Mouse (Mus musculus): ENCODE measurements around the gene Pacrg. TPM values are rescaled to one million over a fixed set of nuclear protein-coding genes. Genes with fewer than 3 reads are reported as not detected.

The Pacrg gene
- total RNA-seq (2021): 10 to 100 TPM; 22.9 to 24.3 TPM
- long read RNA-seq, experiment 1, transcript Pacrg-201 (5 exons, 1,475 nt): major isoform, 7 of 12 reads
- long read RNA-seq, experiment 1, partial matches to known transcripts: 1 of 12 reads
- long read RNA-seq, experiment 1, other reads (novel, unspliced or antisense): 4 of 12 reads
- long read RNA-seq, experiment 2, transcript Pacrg-201 (5 exons, 1,475 nt): major isoform, 12 of 24 reads
- long read RNA-seq, experiment 2, partial matches to known transcripts: 0 of 24 reads
- long read RNA-seq, experiment 2, other reads (novel, unspliced or antisense): 12 of 24 reads

GRCm38 (mm10) chr17:10840148-10840707 is at the start of gene Pacrg, which contains the start of gene Prkn:
Gene Pacrg, minus strand, starts transcription at chr17:10840311.
Gene Prkn, plus strand, starts transcription at chr17:10840384.
- 0 out of 2 replicates have a peak, but pooled peaks have one; percentile 17 for TF ChIP-seq CTCF (conservative IDR thresholded peaks at IDR 0.05)
- peak within 1 kb of the TSS; percentile 99 for H3K27ac ChIP-seq
- peak; percentile 98 to 99 for DNase-seq (ENCODE audit: low spot score in 2 of 2)
- H3K4me3 ChIP-seq: peak within 1 kb of the TSS; percentile 96

GRCm38 (mm10) chr17:10887924-10888323 is 47.8 kb upstream of the Pacrg start:
- Histone ChIP-seq H3K27ac (no peak overlapping the region), H3K4me3 (no peak overlapping the region)
- no peak for DNase-seq (ENCODE audit: low spot score in 2 of 2)
- TF ChIP-seq CTCF (conservative IDR thresholded peaks at IDR 0.05): no peak

GRCm38 (mm10) chr17:10882260-10882659 is 42.1 kb upstream of the Pacrg start:
- DNase-seq (ENCODE audit: low spot score in 2 of 2): no peak
- H3K4me3 ChIP-seq: no peak overlapping the region
- no peak for TF ChIP-seq CTCF (conservative IDR thresholded peaks at IDR 0.05)
- H3K27ac ChIP-seq: no peak overlapping the region

DNA sequence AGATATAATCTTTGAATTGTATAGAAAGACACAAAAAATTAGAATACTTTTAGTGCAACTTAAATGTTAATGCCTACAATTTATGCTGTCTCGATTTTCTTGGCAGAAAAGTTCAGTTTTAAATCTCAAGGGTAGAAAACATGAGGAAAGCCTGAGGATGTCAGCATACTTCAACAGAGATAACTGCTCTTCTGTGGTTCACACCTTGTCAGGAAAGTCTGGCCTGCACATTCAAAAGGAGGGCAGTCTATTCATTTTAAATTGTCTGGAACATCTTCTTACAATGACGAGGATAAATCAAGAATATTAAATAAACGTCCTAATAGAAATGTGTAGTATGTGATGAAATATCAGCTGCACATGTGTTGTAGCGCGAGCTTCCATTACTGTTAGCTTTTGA is 38.9 kb upstream of the Pacrg start:
- no peak for TF ChIP-seq CTCF (conservative IDR thresholded peaks at IDR 0.05)
- no peak for DNase-seq (ENCODE audit: low spot score in 2 of 2)
- Histone ChIP-seq H3K27ac (no peak overlapping the region), H3K4me3 (no peak overlapping the region)

DNA sequence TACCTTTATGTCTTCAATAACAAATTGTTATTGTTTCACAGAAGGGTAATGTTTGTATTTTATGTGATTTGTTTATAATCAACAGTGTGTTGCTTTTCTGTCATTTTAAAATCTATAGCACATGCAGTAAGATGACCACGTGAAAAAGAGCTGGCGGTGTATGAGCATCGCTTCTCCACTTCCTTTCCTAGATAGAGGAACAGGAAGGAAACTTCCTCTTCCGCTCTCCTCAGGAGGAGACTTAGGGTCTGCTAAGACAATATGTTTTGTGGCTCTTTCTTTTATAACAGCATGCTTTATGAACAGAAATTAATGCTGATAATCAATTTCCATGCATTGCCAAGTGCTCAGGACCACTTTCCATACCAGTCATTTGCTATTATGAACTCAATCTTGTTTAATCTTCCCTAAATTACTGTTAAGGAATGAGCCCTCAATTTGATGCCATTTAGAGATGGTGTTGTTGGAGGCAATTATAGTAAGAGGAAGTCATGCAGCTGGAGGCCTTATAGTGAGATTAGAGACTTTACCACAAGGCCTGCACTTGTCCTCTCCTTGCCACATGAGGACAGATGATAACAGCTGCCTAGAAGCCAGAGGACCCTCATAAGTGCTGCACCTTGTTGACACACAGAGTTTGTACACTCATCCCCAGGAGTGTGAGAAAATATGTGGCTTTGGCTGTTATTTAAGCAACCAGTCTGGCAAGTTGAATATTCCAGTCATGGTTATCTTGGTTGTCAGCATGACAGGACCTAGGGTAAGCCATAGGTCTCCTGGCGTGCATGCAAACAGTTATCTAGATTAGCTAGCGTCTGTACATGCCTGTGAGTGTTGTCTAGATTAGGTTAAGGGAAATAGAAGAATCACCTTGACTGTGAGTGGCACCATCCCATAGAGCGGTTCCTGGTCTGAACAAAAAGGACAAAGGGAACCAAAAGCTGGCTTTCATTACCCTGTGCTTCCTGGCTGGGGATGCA is 34.4 kb upstream of the Pacrg start:
- Histone ChIP-seq H3K4me3 (no peak overlapping the region), H3K27ac (no peak overlapping the region)
- no peak for DNase-seq (ENCODE audit: low spot score in 2 of 2)
- no peak for TF ChIP-seq CTCF (conservative IDR thresholded peaks at IDR 0.05)

DNA sequence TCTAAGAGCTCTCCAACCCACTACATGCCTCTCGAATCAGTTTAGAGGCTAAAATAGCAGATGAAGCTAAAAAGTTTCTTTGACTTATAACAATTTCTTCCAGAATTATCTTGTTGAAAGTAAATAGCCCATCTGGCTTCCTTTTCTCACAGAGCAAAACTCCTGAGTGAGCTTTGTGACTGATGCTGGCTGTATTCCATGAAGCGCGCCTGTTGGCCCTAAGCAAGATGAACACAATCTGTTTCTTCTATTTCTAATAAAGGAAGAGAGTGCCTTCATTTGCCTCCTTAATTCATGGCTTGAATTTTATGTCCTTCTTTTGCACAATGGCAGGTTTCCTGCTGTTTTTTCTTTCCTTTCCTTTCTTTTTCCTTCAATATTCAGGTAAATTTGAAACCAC is 14.1 kb upstream of the Pacrg start:
- no peak overlapping the region for H3K4me3 ChIP-seq
- 0 out of 2 replicates have a peak overlapping the region, but pooled peaks have one; percentile 4 for H3K27ac ChIP-seq
- no peak for TF ChIP-seq CTCF (conservative IDR thresholded peaks at IDR 0.05)
- peak; percentile 32 to 52 for DNase-seq (ENCODE audit: low spot score in 2 of 2)

DNA sequence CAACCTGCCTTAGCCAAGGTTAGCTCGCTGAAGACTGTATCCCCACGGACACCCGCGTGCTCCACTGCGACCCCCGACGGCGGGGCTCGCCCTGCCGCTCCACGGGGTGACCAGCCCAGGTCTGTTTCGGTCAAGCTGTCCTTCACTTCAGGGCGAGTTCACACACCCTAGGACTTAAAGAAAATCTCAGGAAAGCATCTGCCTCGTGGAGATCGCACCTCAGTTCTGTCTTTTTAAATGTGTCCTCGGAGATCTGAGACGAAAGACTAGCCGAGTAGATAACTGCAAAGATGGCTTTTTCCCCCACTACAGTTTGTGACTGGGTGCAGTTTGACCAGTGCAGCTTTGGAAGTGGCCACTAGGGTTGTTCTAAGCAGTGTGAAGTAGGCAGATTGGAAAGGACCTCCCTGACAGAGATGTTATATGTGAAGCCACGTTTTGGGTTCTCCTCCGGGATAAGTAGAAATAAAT is 655 bp upstream of the Pacrg start:
- peak; percentile 40 to 46 for DNase-seq (ENCODE audit: low spot score in 2 of 2)
- Histone ChIP-seq H3K27ac (peak overlapping the region; percentile 99), H3K4me3 (peak overlapping the region; percentile 96)
- TF ChIP-seq CTCF (conservative IDR thresholded peaks at IDR 0.05): peak; percentile 79

DNA sequence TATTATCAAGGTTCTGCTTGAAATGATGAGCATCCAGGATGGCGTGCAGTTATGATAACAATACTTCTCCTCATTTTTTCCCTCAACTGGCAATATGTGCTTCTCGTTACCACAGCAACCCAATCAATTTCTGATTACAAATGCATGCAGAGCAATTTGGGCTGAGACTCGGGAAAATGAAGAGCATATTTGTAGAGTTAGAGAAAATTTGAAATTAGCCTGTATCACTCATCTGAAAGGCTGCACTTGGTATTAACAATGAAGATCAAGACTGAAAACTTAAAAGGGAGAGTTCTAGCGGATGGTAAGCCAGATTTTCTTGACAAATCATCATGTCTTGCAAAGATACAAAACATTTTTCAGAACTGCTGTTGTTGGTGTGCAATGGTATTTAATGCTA is 21.1 kb downstream of the Pacrg start:
- DNase-seq (ENCODE audit: low spot score in 2 of 2): peak in 1 of 2 experiments; percentile 55
- H3K4me3 ChIP-seq: no peak overlapping the region
- H3K27ac ChIP-seq: peak overlapping the region; percentile 81
- TF ChIP-seq CTCF (conservative IDR thresholded peaks at IDR 0.05): no peak

DNA sequence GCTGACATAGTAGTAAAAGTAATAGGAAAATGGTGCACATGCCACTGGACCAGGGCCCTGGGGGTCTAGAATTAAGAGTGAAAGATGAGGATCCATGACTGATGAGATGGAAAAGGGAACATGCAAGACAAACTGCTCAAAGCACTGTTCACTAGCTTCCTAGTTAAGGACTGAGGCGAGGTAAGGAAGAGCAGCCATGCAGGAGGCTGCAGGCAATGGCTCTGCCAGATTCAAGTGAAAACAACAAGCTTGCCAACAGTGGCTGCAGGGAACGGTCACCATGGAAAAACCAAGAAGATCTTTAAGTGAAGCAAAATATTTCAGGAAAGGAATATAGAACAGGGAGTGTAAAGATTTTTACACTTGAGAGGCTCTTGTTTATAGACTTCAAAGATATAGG is 31.5 kb downstream of the Pacrg start:
- Histone ChIP-seq H3K27ac (no peak overlapping the region), H3K4me3 (no peak overlapping the region)
- DNase-seq (ENCODE audit: low spot score in 2 of 2): no peak
- TF ChIP-seq CTCF (conservative IDR thresholded peaks at IDR 0.05): no peak

GRCm38 (mm10) chr17:10807261-10807998 is 32.7 kb downstream of the Pacrg start:
- H3K4me3 ChIP-seq: no peak overlapping the region
- TF ChIP-seq CTCF (conservative IDR thresholded peaks at IDR 0.05): no peak
- peak in 1 of 2 experiments; percentile 21 for DNase-seq (ENCODE audit: low spot score in 2 of 2)
- no peak overlapping the region; the same call in 1 of the 2 replicates for H3K27ac ChIP-seq

DNA sequence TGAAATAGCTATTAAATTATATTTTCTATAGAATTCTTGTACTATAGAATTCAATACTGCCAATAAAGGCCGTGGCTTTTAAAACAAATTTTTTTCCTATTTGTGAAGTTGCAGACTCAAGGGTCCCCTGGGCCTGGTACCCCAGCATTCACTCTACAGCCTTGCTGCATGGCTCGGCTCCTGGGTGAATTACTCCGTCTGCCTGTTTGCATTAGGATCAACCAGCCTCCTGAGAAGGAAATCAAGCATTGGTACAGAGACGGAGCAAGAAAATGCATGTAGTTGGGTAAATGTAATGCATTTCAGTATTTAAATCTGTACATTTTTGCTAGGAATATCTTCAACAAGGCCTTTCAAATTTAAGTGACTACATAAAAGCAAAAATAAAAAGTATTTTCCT is 33.4 kb downstream of the Pacrg start:
- no peak for TF ChIP-seq CTCF (conservative IDR thresholded peaks at IDR 0.05)
- Histone ChIP-seq H3K27ac (no peak overlapping the region), H3K4me3 (no peak overlapping the region)
- no peak for DNase-seq (ENCODE audit: low spot score in 2 of 2)

DNA sequence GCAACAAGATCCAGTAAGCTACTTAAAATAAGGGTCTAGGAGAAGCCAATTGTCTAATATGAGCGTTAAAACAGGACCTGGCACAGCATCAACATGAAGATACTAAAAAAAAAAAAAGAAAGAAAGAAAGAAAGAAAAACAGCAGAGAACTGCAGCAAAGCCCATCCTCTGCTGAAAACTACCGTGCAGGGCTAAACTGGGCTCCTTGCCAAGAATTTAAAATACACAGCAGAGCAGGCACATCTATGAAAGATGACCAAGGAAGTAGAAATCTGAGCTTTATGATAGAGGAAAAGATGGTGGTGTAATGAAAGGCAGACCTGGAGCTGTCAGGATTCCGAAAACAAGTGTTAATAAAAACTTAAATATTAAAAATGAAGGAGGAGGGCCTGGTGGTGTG is 48.5 kb downstream of the Pacrg start:
- no peak overlapping the region for H3K27ac ChIP-seq

More for the DNA sequence above, 48.5 kb downstream of the Pacrg start:
- no peak overlapping the region for H3K4me3 ChIP-seq
- DNase-seq (ENCODE audit: low spot score in 2 of 2): no peak
- no peak for TF ChIP-seq CTCF (conservative IDR thresholded peaks at IDR 0.05)
